Mouse (Mus musculus) heart, embryonic 13.5 days (tissue): ENCODE results near the gene Bloc1s4. TPM values are rescaled to one million over a fixed set of nuclear protein-coding genes. Genes with fewer than 3 reads are reported as not detected.
A peak's percentile ranks its signal among the peaks of the same experiment; 100 is the strongest.

Source experiments
- ATAC-seq: fragments of 200-750 bp; cut with Nextera tagmentation; 2 replicates; pipeline ENCODE4 v1.8.0; 2017; ENCODE audit warnings: moderate TSS enrichment; ENCODE audit not compliant: insufficient number of reproducible peaks, low FRiP score, low TSS enrichment; ENCODE audit errors: extremely low read depth
- H3K27ac ChIP-seq: fragments of 300-500 bp; sonication (generic); replicated peaks from 2 replicates; pipeline ENCODE4 v1.5.1; 2015; ENCODE audit warnings: moderate library complexity, mild to moderate bottlenecking, inconsistent platforms
- H3K27me3 ChIP-seq: fragments of 300-500 bp; sonication (generic); replicated peaks from 2 replicates; pipeline ENCODE4 v1.6.1; 2015; ENCODE audit warnings: mild to moderate bottlenecking, inconsistent platforms
- H3K36me3 ChIP-seq: fragments of 300-500 bp; sonication (generic); 2 replicates; pipeline ENCODE4 v1.6.1; 2015; ENCODE audit warnings: mild to moderate bottlenecking, inconsistent platforms
- H3K4me1 ChIP-seq: fragments of 300-500 bp; sonication (generic); 2 replicates; pipeline ENCODE4 v1.6.1; 2015; ENCODE audit warnings: inconsistent platforms
- H3K4me2 ChIP-seq: fragments of 300-500 bp; sonication (generic); 2 replicates; pipeline ENCODE4 v1.6.1; 2015; ENCODE audit warnings: inconsistent platforms, mild to moderate bottlenecking, moderate library complexity
- H3K4me3 ChIP-seq: fragments of 300-500 bp; sonication (generic); 2 replicates; pipeline ENCODE4 v1.5.1; 2015; ENCODE audit warnings: moderate library complexity, mild to moderate bottlenecking, inconsistent platforms
- H3K9ac ChIP-seq: fragments of 300-500 bp; sonication (generic); 2 replicates; pipeline ENCODE4 v1.6.1; 2015; ENCODE audit warnings: inconsistent platforms, mild to moderate bottlenecking, moderate library complexity
- H3K9me3 ChIP-seq: fragments of 300-500 bp; sonication (generic); 2 replicates; pipeline ENCODE4 v1.6.1; 2016; ENCODE audit warnings: inconsistent platforms
- WGBS: fragments of 180-500 bp; shearing (Covaris S2); methylation state at CpG from one replicate; pipeline ENCODE4 v1.1.7; 2015; ENCODE audit warnings: mixed read lengths; 5-methylcytosine and 5-hydroxymethylcytosine counted together
- polyA plus RNA-seq: library from polyadenylated mRNA; unstranded; fragments of >200 nt; fragmentation: Nextera tagmentation; extraction: Ambion mirVana; gene quantifications from 2 replicates; pipeline ENCODE4 v1.2.1, GENCODE M21; 2015

The Bloc1s4 gene
- polyA plus RNA-seq, 1 experiment from 2014 or later: 17.1 TPM

GRCm38 (mm10) chr5:36714832-36715231 is 33.6 kb downstream of the Bloc1s4 start:
- Histone ChIP-seq H3K27me3 (no peaks in the 10 kb centered on the region), H3K4me3 (no peak overlapping the region), H3K36me3 (no peaks in the 10 kb centered on the region), H3K27ac (peak overlapping the region; percentile 98), H3K9me3 (no peaks in the 10 kb centered on the region), H3K9ac (peak overlapping the region; percentile 21; the same call in 1 of the 2 replicates), H3K4me1 (peaks cover 77% of the 10 kb centered on the region), H3K4me2 (no peak overlapping the region)
- WGBS: 62% methylated on average over 3 of the region's 3 CpGs
- no peak for ATAC-seq

GRCm38 (mm10) chr5:36713693-36714092 is 34.8 kb downstream of the Bloc1s4 start:
- Histone ChIP-seq H3K4me2 (peak overlapping the region; percentile 65), H3K9me3 (no peaks in the 10 kb centered on the region), H3K27ac (peak overlapping the region; percentile 98), H3K36me3 (no peaks in the 10 kb centered on the region), H3K9ac (peak overlapping the region; percentile 74), H3K4me3 (no peak overlapping the region), H3K4me1 (peaks cover 70% of the 10 kb centered on the region), H3K27me3 (no peaks in the 10 kb centered on the region)
- 73% methylated on average over 6 of the region's 6 CpGs for WGBS
- no peak for ATAC-seq

- Histone ChIP-seq H3K27ac (peak overlapping the region; percentile 98), H3K36me3 (no peaks in the 10 kb centered on the region), H3K4me3 (peak overlapping the region; percentile 45), H3K4me1 (peaks cover 66% of the 10 kb centered on the region), H3K27me3 (no peaks in the 10 kb centered on the region), H3K9ac (peak overlapping the region; percentile 74), H3K4me2 (peak overlapping the region; percentile 65), H3K9me3 (no peaks in the 10 kb centered on the region)
- 5% methylated on average over 31 of the region's 31 CpGs for WGBS
- peak; percentile 94 for ATAC-seq
Measured at GRCm38 (mm10) chr5:36712553-36713534, 35.6 kb downstream of the Bloc1s4 start.

- no peaks in the 10 kb centered on the region for H3K27me3 ChIP-seq
- H3K9me3 ChIP-seq: no peaks in the 10 kb centered on the region
- peak overlapping the region; percentile 98 for H3K27ac ChIP-seq
- H3K4me2 ChIP-seq: peak overlapping the region; percentile 65
- 0 out of 2 replicates have a peak overlapping the region, but pooled peaks have one; percentile 45 for H3K4me3 ChIP-seq
- H3K4me1 ChIP-seq: peaks cover 58% of the 10 kb centered on the region
- 0 out of 2 replicates have a peak overlapping the region, but pooled peaks have one; percentile 74 for H3K9ac ChIP-seq
- ATAC-seq: no peak
- H3K36me3 ChIP-seq: no peaks in the 10 kb centered on the region
- WGBS: 54% methylated on average over 5 of the region's 5 CpGs
Measured at GRCm38 (mm10) chr5:36711863-36712262, 36.6 kb downstream of the Bloc1s4 start.

- no peaks in the 10 kb centered on the region for H3K27me3 ChIP-seq
- no peak for ATAC-seq
- H3K27ac ChIP-seq: no peak overlapping the region
- no peak overlapping the region for H3K4me2 ChIP-seq
- no peak overlapping the region for H3K9ac ChIP-seq
- peaks cover 14% of the 10 kb centered on the region for H3K4me1 ChIP-seq
- H3K9me3 ChIP-seq: no peaks in the 10 kb centered on the region
- H3K36me3 ChIP-seq: no peaks in the 10 kb centered on the region
- 82% methylated on average over 5 of the region's 5 CpGs for WGBS
- no peak overlapping the region for H3K4me3 ChIP-seq
Measured at GRCm38 (mm10) chr5:36705792-36706191, 42.7 kb downstream of the Bloc1s4 start.

- H3K9ac ChIP-seq: no peak overlapping the region
- H3K27ac ChIP-seq: no peak overlapping the region
Measured at GRCm38 (mm10) chr5:36705390-36705789, 43.1 kb downstream of the Bloc1s4 start.

GRCm38 (mm10) chr5:36704684-36705083 is 43.8 kb downstream of the Bloc1s4 start:
- Histone ChIP-seq H3K4me2 (no peak overlapping the region), H3K4me1 (peaks cover 24% of the 10 kb centered on the region), H3K36me3 (no peaks in the 10 kb centered on the region), H3K27me3 (no peaks in the 10 kb centered on the region), H3K9ac (0 out of 2 replicates have a peak overlapping the region, but pooled peaks have one; percentile 2), H3K9me3 (no peaks in the 10 kb centered on the region), H3K27ac (no peak overlapping the region), H3K4me3 (no peak overlapping the region)
- ATAC-seq: no peak
- WGBS: 69% methylated on average over 6 of the region's 6 CpGs

More at GRCm38 (mm10) chr5:36705390-36705789, 43.1 kb downstream of the Bloc1s4 start:
- ATAC-seq: no peak
- Histone ChIP-seq H3K4me2 (no peak overlapping the region), H3K4me3 (no peak overlapping the region), H3K36me3 (no peaks in the 10 kb centered on the region), H3K4me1 (peaks cover 18% of the 10 kb centered on the region), H3K9me3 (no peaks in the 10 kb centered on the region), H3K27me3 (no peaks in the 10 kb centered on the region)
- 84% methylated on average over 5 of the region's 5 CpGs for WGBS

- H3K27me3 ChIP-seq: no peaks in the 10 kb centered on the region
- H3K4me1 ChIP-seq: peaks cover 47% of the 10 kb centered on the region
- H3K36me3 ChIP-seq: no peaks in the 10 kb centered on the region
- no peaks in the 10 kb centered on the region for H3K9me3 ChIP-seq
- no peak overlapping the region for H3K4me3 ChIP-seq
- WGBS: 49% methylated on average over 6 of the region's 6 CpGs
- no peak for ATAC-seq
- peak overlapping the region; percentile 47 for H3K4me2 ChIP-seq
- H3K27ac ChIP-seq: peak overlapping the region; percentile 75
- peak overlapping the region; percentile 48 for H3K9ac ChIP-seq
Measured at GRCm38 (mm10) chr5:36700939-36701620, 47.4 kb downstream of the Bloc1s4 start.

GRCm38 (mm10) chr5:36698689-36699088 is 49.8 kb downstream of the Bloc1s4 start:
- H3K27me3 ChIP-seq: no peaks in the 10 kb centered on the region
- peaks cover 51% of the 10 kb centered on the region for H3K4me1 ChIP-seq
- no peak overlapping the region for H3K27ac ChIP-seq
- no peak overlapping the region for H3K4me2 ChIP-seq
- no peak overlapping the region for H3K4me3 ChIP-seq
- no peaks in the 10 kb centered on the region for H3K36me3 ChIP-seq
- no peaks in the 10 kb centered on the region for H3K9me3 ChIP-seq
- no peak overlapping the region; the same call in 1 of the 2 replicates for H3K9ac ChIP-seq
- no peak for ATAC-seq
- 66% methylated on average over 5 of the region's 5 CpGs for WGBS

GRCm38 (mm10) chr5:36698067-36698670 is 50.3 kb downstream of the Bloc1s4 start:
- 69% methylated on average over 7 of the region's 7 CpGs for WGBS

More at GRCm38 (mm10) chr5:36698067-36698670, 50.3 kb downstream of the Bloc1s4 start:
- no peaks in the 10 kb centered on the region for H3K36me3 ChIP-seq
- peaks cover 56% of the 10 kb centered on the region for H3K4me1 ChIP-seq
- no peak for ATAC-seq
- H3K27me3 ChIP-seq: no peaks in the 10 kb centered on the region
- H3K27ac ChIP-seq: no peak overlapping the region
- no peak overlapping the region for H3K4me3 ChIP-seq
- no peak overlapping the region; the same call in 1 of the 2 replicates for H3K9ac ChIP-seq
- H3K4me2 ChIP-seq: no peak overlapping the region
- H3K9me3 ChIP-seq: no peaks in the 10 kb centered on the region
